14 mouse cellular contexts compared by ENCODE assay signal in genomic region chr10:43609507-43609906, GRCm38 (mm10). TPM values are rescaled to one million over a fixed set of nuclear protein-coding genes. Genes with fewer than 3 reads are reported as not detected.
DNase-seq lines count a peak whose midpoint lies in the region; ATAC-seq and TF ChIP-seq lines count a peak whose summit lies in the region.
"Had no signal": no experiment of that assay in that cellular context is flagged by ENCODE, and none has a peak within 500 bp of the region (broad histone marks: within the 10 kb centered on the region; RNA-seq: fewer than 3 reads in every experiment).

No protein-coding gene starts in this region.

- no peak overlapping the region for H3K4me2 ChIP-seq in lung, postnatal 0 days (replicated peaks; ENCODE audit: low read depth, low read length)
- H3K4me2 ChIP-seq in liver, embryonic 15.5 days: peak overlapping the region; percentile 53
- H3K4me2 ChIP-seq in stomach, embryonic 16.5 days (ENCODE audit: low read depth, low read length): no peak overlapping the region

- no peak overlapping the region for H3K9ac ChIP-seq in lung, postnatal 0 days (replicated peaks; ENCODE audit: low read depth)
- H3K9ac ChIP-seq in liver, embryonic 15.5 days: peak overlapping the region; percentile 34; the same call in 1 of the 2 replicates
- no peak overlapping the region for H3K9ac ChIP-seq in stomach, embryonic 16.5 days (ENCODE audit: low read length)

- no peak overlapping the region for H3K27ac ChIP-seq in lung, postnatal 0 days (ENCODE audit: low read length)
- H3K27ac ChIP-seq in liver, embryonic 15.5 days (replicated peaks): peak overlapping the region; percentile 99
- no peak overlapping the region for H3K27ac ChIP-seq in stomach, embryonic 16.5 days (ENCODE audit: low read length)

- no peak for TF ChIP-seq CTCF in lung, postnatal 0 days (IDR thresholded peaks at IDR 0.05)

- WGBS in lung, postnatal 0 days: 75% methylated on average over 5 of the region's 5 CpGs
- WGBS in liver, embryonic 15.5 days (ENCODE audit: insufficient replicate concordance): 18% methylated on average over 5 of the region's 5 CpGs
- 73% methylated on average over 5 of the region's 5 CpGs for WGBS in stomach, embryonic 16.5 days

- no peaks in the 10 kb centered on the region for H3K36me3 ChIP-seq in lung, postnatal 0 days (ENCODE audit: insufficient read depth, low read length)
- H3K36me3 ChIP-seq in liver, embryonic 15.5 days (replicated peaks): peaks cover 28% of the 10 kb centered on the region
- H3K36me3 ChIP-seq in stomach, embryonic 16.5 days (ENCODE audit: control insufficient read depth, insufficient read depth, low read length): no peaks in the 10 kb centered on the region
- H3K36me3 ChIP-seq: forebrain, embryonic 10.5 days; limb, embryonic 10.5 days had no signal

- no peaks in the 10 kb centered on the region for H3K9me3 ChIP-seq in lung, postnatal 0 days (ENCODE audit: low read length)
- no peaks in the 10 kb centered on the region for H3K9me3 ChIP-seq in liver, embryonic 15.5 days (replicated peaks)
- H3K9me3 ChIP-seq in stomach, embryonic 16.5 days (replicated peaks; ENCODE audit: control insufficient read depth, low read length): no peaks in the 10 kb centered on the region
- H3K9me3 ChIP-seq: forebrain, embryonic 10.5 days; limb, embryonic 10.5 days had no signal

- peak; percentile 46 for ATAC-seq in lung, postnatal 0 days
- ATAC-seq in common myeloid progenitor, adult 5-6 weeks (replicated peaks; ENCODE audit: low read depth, poor library complexity, severe bottlenecking): peak; percentile 80
- peak; percentile 98 for ATAC-seq in liver, embryonic 15.5 days (ENCODE audit: insufficient read depth)
- ATAC-seq in stomach, embryonic 16.5 days (ENCODE audit: insufficient read depth, low FRiP score): peak; percentile 51

- no peak for DNase-seq in lung, postnatal 0 days (ENCODE audit: low spot score)
- no peak for DNase-seq in lung, postnatal 36 days
- DNase-seq in cerebellum, adult 11-12 months: no peak
- no peak for DNase-seq in cerebellum, postnatal 14 days
- DNase-seq: adrenal gland, adult 8-10 months; gastrocnemius, postnatal 14 days; heart, postnatal 14 days; kidney, postnatal 14 days had no signal

- TF ChIP-seq EP300 in lung, postnatal 0 days (IDR thresholded peaks at IDR 0.05): no peak

- H3K4me1 ChIP-seq in lung, postnatal 0 days (ENCODE audit: insufficient read depth, low read depth, low read length): no peaks in the 10 kb centered on the region
- peaks cover 87% of the 10 kb centered on the region for H3K4me1 ChIP-seq in liver, embryonic 15.5 days (replicated peaks)
- no peaks in the 10 kb centered on the region for H3K4me1 ChIP-seq in stomach, embryonic 16.5 days (ENCODE audit: control insufficient read depth, insufficient read depth, low read length)
- H3K4me1 ChIP-seq: forebrain, embryonic 10.5 days had no signal

- no peak overlapping the region for H3K4me3 ChIP-seq in lung, postnatal 0 days (ENCODE audit: low read depth, low read length)
- H3K4me3 ChIP-seq in liver, embryonic 15.5 days (replicated peaks): 0 out of 2 replicates have a peak overlapping the region, but pooled peaks have one; percentile 10
- H3K4me3 ChIP-seq in stomach, embryonic 16.5 days (replicated peaks; ENCODE audit: low read length): no peak overlapping the region
- H3K4me3 ChIP-seq: forebrain, embryonic 10.5 days; limb, embryonic 10.5 days had no signal

- no peaks in the 10 kb centered on the region for H3K27me3 ChIP-seq in lung, postnatal 0 days (replicated peaks; ENCODE audit: insufficient read depth, low read length)
- H3K27me3 ChIP-seq in liver, embryonic 15.5 days: no peaks in the 10 kb centered on the region
- no peaks in the 10 kb centered on the region for H3K27me3 ChIP-seq in stomach, embryonic 16.5 days (ENCODE audit: control insufficient read depth, insufficient read depth, low read length)
- H3K27me3 ChIP-seq: CH12.LX had no signal

RNA-seq across cellular contexts. Expression of gene Cd24a, which starts 31.4 kb away (rescaled TPM):
- polyA plus RNA-seq in lung, postnatal 0 days (2015; fragmentation: Nextera tagmentation; extraction: Ambion mirVana): 137 and 146 TPM in 2 replicates
- total RNA-seq in common myeloid progenitor, adult 5-6 weeks (2017): 451 and 477 TPM in 2 replicates
- polyA plus RNA-seq in liver, embryonic 15.5 days (2015; fragmentation: Nextera tagmentation; extraction: Ambion mirVana): 938 and 960 TPM in 2 replicates
- polyA plus RNA-seq in stomach, embryonic 16.5 days (2015; fragmentation: Nextera tagmentation; extraction: Ambion mirVana): 328 and 363 TPM in 2 replicates

Comparison
In these comparisons a context has a peak if more than half of its experiments do, and no peak if none do; other contexts are left out.
1. ATAC-seq: peak in every context shown above with its lines; median percentile 98 in liver, embryonic 15.5 days; 80 in common myeloid progenitor, adult 5-6 weeks; 51 in stomach, embryonic 16.5 days; 46 in lung, postnatal 0 days.